Mouse (Mus musculus): ENCODE results near the gene Zc3h14.

- TF ChIP-seq CTCF (conservative IDR thresholded peaks at IDR 0.05; ENCODE audit: low read length) (no peak), NANOG (IDR thresholded peaks at IDR 0.05; ENCODE audit: borderline replicate concordance, low read length) (no peak), POU5F1 (IDR thresholded peaks at IDR 0.05; ENCODE audit: borderline replicate concordance, low read length) (no peak)
Observed at GRCm38 (mm10) chr12:98724976-98725375, 21.8 kb upstream of the Zc3h14 start.

Data from E14TG2a.4 (cell line).